Mouse (Mus musculus) hindbrain, embryonic 14.5 days (tissue): ENCODE data around the gene Nup88. TPM values are rescaled to one million over a fixed set of nuclear protein-coding genes. Genes with fewer than 3 reads are reported as not detected.

Experiments
- ATAC-seq: fragments of 200-750 bp; cut with Nextera tagmentation; 2 replicates; pipeline ENCODE4 v1.8.0; 2017; ENCODE audit warnings: moderate number of reproducible peaks, mild to moderate bottlenecking, moderate TSS enrichment, moderate library complexity; ENCODE audit not compliant: low FRiP score
- DNase-seq: peaks from one replicate; pipeline ENCODE4 v3.0.0-alpha.2; 2015; ENCODE audit warnings: low spot score
- H3K27ac ChIP-seq: fragments of 300-500 bp; sonication (generic); 2 replicates; pipeline ENCODE4 v1.5.1; 2014; ENCODE audit warnings: mild to moderate bottlenecking, moderate library complexity
- H3K27me3 ChIP-seq: fragments of 300-500 bp; sonication (generic); 2 replicates; pipeline ENCODE4 v1.6.1; 2014; ENCODE audit warnings: mild to moderate bottlenecking, low read length, mixed read lengths; ENCODE audit not compliant: control insufficient read depth, insufficient read depth
- H3K36me3 ChIP-seq: fragments of 300-500 bp; sonication (generic); replicated peaks from 2 replicates; pipeline ENCODE4 v1.6.1; 2014; ENCODE audit not compliant: control insufficient read depth, insufficient read depth
- H3K4me1 ChIP-seq: fragments of 300-500 bp; sonication (generic); replicated peaks from 2 replicates; pipeline ENCODE4 v1.6.1; 2014; ENCODE audit warnings: antibody characterized with exemption, low read length, mixed read lengths; ENCODE audit not compliant: control insufficient read depth, insufficient read depth
- H3K4me2 ChIP-seq: fragments of 300-500 bp; sonication (generic); replicated peaks from 2 replicates; pipeline ENCODE4 v1.6.1; 2014; ENCODE audit warnings: mild to moderate bottlenecking, moderate library complexity
- H3K4me3 ChIP-seq: fragments of 300-500 bp; sonication (generic); replicated peaks from 2 replicates; pipeline ENCODE4 v1.5.1; 2014; ENCODE audit warnings: mild to moderate bottlenecking, low read length
- H3K9ac ChIP-seq: fragments of 300-500 bp; sonication (generic); 2 replicates; pipeline ENCODE4 v1.6.1; 2014
- H3K9me3 ChIP-seq: fragments of 300-500 bp; sonication (generic); 2 replicates; pipeline ENCODE4 v1.6.1; 2016; ENCODE audit warnings: low read length; ENCODE audit not compliant: control insufficient read depth
- WGBS: fragments of 180-500 bp; shearing (Covaris S2); extraction: QIAGEN DNeasy Blood & Tissue Kit; methylation state at CpG from one replicate; pipeline ENCODE4 v1.1.7; 2014; 5-methylcytosine and 5-hydroxymethylcytosine counted together
- polyA plus RNA-seq: library from polyadenylated mRNA; unstranded; fragments of >200 nt; fragmentation: Nextera tagmentation; extraction: Ambion mirVana; gene quantifications from 2 replicates; pipeline ENCODE4 v1.2.1, GENCODE M21; 2014

The Nup88 gene
- polyA plus RNA-seq, 1 experiment from 2014 or later, result 117 TPM

DNA sequence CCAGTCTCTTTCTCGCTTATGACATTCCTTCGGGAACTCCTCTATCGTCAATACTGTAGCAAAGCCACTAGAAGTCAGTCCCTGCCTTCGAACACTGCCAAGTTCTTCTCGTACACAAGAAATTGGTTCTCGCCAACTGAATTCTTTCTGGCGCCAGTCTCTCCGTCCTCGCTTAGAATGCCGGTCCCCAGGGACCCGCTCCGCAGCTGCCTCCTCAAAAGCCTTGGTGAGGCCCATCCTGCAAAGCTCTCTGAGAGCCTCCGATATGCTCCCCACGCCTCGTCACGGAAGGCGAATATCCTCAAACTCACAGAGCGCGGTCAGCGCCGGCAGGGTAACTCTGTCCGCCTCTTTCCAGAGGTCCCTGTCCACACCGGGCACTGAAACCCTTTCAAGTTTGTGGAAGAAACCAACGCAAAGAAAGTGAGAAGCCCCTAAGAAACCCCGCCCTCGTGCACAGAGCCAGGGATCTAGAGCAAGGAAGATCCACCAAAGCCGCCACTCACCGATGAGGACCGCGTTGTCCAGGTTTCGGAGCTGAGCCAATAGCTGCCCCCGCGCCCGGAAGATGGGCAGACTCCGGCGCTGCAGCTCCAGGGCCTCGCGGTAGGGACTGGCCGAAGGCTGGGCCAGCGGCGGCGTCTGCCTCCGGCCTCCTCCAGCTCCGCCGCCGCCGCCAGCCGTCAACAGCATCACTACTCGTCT lies 34.0 kb upstream of the Nup88 start:
- peak; percentile 32 for DNase-seq
- peak; percentile 82 for ATAC-seq
- Histone ChIP-seq H3K4me3 (peak overlapping the region; percentile 75), H3K4me2 (peak overlapping the region; percentile 91), H3K27ac (peak overlapping the region; percentile 33), H3K9me3 (no peaks in the 10 kb centered on the region), H3K4me1 (peaks cover 18% of the 10 kb centered on the region), H3K27me3 (no peaks in the 10 kb centered on the region), H3K9ac (peak overlapping the region; percentile 72), H3K36me3 (peaks cover 39% of the 10 kb centered on the region)
- WGBS, result under 1% methylated on average over 46 of the region's 49 CpGs

DNA sequence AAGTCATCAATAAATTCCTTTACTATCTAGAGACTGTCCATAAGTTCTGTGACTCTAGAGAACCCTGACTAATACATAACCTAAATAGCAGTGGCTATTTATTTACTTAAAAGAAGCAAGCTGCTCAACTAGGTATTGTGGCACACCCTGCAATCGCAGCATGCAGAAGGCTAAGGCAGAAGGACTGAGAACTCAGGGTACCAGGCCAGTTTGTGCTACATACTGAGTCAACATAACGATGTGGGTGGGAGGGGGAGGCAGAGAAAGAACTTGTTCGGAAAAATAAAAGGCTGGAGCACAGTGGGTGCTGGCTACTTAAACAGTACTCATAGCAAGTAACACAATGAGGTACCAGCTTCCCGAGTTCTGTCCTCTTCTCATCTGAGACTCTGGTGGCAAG lies 31.4 kb upstream of the Nup88 start:
- no peak overlapping the region for H3K9ac ChIP-seq
- H3K36me3 ChIP-seq, result peaks cover 48% of the 10 kb centered on the region
- peaks cover 18% of the 10 kb centered on the region for H3K4me1 ChIP-seq
- no peak overlapping the region for H3K4me2 ChIP-seq
- H3K27me3 ChIP-seq, result no peaks in the 10 kb centered on the region
- H3K4me3 ChIP-seq, result no peak overlapping the region
- H3K27ac ChIP-seq, result no peak overlapping the region
- 88% methylated on average over 4 of the region's 4 CpGs for WGBS
- H3K9me3 ChIP-seq, result no peaks in the 10 kb centered on the region
- DNase-seq, result no peak
- no peak for ATAC-seq

DNA sequence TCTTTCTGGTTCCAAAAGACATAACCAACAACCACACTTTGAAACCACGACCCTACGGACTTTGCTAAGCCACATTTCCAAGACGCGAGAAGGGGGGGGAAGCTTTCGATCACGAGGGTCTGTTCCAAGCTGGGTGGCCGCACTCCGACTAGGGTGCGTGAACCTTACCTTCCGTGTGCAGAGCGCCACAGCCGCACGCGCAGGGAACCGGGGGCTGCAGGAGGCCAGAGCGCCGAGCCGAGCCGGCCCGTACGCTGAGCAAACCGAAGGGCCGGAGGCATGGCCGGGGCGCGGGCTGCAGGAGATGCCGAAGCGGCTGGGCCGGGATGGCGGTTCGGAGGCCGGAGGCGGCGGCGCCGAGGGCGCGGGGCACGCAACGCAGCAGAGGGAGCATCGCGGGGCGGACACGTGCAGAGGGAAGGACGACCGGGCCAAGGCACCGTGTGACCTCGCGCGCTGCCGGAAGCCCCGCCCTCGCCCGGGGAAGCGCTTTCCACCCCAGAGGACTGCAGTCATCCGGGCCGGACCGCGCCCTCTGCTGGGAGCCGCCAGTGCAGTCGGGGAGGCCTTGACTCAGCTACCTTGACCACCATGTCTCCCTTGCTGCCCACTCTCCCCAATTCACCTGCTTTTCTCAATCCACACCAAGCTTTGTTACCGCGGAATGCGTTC lies 12.9 kb upstream of the Nup88 start, which contains the start of gene C1qbp:
TSS of gene C1qbp (minus strand) at position 470 of the 672 bp plus-strand sequence.
- peaks cover 9% of the 10 kb centered on the region for H3K4me1 ChIP-seq
- peaks cover 74% of the 10 kb centered on the region for H3K36me3 ChIP-seq
- H3K27me3 ChIP-seq, result no peaks in the 10 kb centered on the region
- H3K4me2 ChIP-seq, result peak within 1 kb of the TSS; percentile 79
- H3K9me3 ChIP-seq, result no peaks in the 10 kb centered on the region
- WGBS, result 1% methylated on average over 60 of the region's 64 CpGs
- peak within 1 kb of the TSS; percentile 99 for H3K4me3 ChIP-seq
- H3K27ac ChIP-seq, result peak within 1 kb of the TSS; percentile 12
- ATAC-seq (peak; percentile 94), DNase-seq (peak; percentile 91)
- peak within 1 kb of the TSS; percentile 85 for H3K9ac ChIP-seq

DNA sequence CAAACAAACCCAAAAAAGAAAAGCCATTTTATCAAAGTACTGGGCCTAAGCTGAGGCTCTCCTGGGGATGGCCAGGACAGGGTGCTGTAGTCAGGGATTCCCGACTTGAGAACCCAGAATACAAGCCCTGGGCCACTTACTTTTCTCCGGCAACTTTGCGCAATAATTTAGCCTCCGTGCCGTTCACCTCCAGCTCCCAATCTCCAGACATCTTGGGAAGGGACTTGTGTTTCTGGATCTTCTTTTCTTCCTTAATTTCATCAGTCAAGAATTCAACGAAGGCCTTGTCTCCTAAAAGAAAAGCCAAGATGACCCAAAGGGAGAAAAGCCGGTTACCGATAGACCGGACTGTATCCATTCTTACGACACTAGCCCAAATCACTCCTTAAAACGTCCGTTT lies 12.3 kb upstream of the Nup88 start:
- Histone ChIP-seq H3K36me3 (peaks cover 74% of the 10 kb centered on the region), H3K4me1 (peaks cover 9% of the 10 kb centered on the region), H3K9ac (peak overlapping the region; percentile 85), H3K9me3 (no peaks in the 10 kb centered on the region), H3K4me3 (peak overlapping the region; percentile 99), H3K27ac (no peak overlapping the region), H3K4me2 (peak overlapping the region; percentile 79), H3K27me3 (no peaks in the 10 kb centered on the region)
- WGBS, result 8% methylated on average over 12 of the region's 12 CpGs
- ATAC-seq (no peak), DNase-seq (no peak)

DNA sequence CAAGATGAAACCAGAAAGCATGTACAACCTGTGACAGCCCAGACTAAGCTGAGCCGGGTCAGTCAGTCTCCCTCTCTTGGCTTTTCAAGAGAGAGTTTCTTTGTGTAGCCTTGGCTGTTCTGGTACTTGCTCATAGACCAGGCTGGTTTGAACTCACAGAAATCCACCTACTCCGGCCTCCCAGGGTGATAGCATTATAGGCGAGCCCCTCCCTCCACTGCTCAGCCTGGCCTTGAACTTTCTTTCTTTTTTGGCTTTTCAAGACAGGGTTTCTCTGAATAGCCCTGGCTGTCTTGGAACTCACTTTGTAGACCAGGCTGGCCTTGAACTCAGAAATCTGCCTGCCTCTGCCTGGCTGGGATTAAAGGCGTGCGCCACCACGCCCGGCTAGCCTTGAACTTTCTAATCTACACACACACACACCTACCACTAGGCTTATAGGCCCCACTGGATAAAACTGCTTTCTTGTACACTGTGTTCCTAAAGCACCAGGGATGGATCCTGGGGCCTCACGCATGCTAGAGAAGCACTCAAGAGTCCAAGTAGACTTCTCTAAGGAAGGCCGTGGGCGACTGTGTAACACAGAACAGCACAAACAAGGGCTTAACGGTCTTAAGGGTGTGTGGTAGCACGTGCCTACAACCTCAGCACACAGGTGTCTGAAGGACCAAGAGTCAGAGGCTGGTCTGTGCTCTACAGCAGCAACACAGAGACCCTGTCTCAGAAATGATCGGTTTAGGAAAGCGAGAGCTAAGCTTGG lies 11.2 kb upstream of the Nup88 start:
- Histone ChIP-seq H3K9ac (no peak overlapping the region), H3K27ac (no peak overlapping the region), H3K4me3 (no peak overlapping the region), H3K9me3 (no peaks in the 10 kb centered on the region), H3K4me1 (peaks cover 9% of the 10 kb centered on the region), H3K4me2 (no peak overlapping the region; the same call in 1 of the 2 replicates), H3K27me3 (no peaks in the 10 kb centered on the region), H3K36me3 (peaks cover 74% of the 10 kb centered on the region)
- ATAC-seq (no peak), DNase-seq (no peak)
- 94% methylated on average over 14 of the region's 14 CpGs for WGBS

DNA sequence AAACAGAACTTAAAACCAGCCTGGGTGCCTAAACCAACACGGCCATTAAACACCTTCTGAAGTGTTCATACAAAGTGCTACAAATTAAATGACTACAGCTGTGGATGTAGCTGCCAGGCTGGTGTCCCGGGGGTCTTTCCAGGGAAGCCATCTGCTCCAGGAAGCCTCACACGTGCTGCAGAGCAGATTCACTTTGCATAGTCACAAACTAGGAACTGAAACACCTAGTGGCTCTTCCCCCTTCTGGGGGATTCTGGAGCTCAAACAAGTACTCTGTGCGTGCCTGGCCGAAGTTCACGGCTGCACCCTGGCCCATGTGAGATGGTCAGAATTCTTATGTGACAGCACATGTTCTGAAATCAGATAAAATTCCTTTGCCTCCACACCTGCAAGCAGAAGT lies 10.5 kb upstream of the Nup88 start:
- Histone ChIP-seq H3K4me1 (peaks cover 9% of the 10 kb centered on the region), H3K4me2 (no peak overlapping the region), H3K9me3 (no peaks in the 10 kb centered on the region), H3K9ac (no peak overlapping the region), H3K36me3 (peaks cover 74% of the 10 kb centered on the region), H3K4me3 (no peak overlapping the region), H3K27ac (no peak overlapping the region), H3K27me3 (no peaks in the 10 kb centered on the region)
- 78% methylated on average over 6 of the region's 6 CpGs for WGBS
- ATAC-seq (no peak), DNase-seq (no peak)

DNA sequence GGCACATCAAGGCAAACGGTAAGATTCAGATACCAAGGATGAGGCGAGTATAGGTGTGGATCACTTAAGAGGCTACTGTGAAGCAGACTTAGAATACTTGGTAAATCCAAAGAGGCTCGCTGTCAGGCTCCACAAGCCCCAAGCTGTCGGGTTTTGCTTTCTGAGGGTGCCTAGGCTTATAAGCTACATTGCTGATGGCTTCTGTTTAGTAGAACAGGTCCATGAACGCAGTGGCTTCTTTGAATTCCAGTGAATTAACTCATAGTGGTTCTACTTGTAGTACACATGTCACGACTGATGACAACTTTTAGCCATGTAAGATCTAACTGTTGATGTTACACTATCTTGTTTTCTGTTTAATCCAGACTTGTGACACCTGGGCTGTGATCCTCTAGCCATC lies 7.5 kb upstream of the Nup88 start:
- no peak overlapping the region for H3K27ac ChIP-seq
- no peak overlapping the region for H3K4me2 ChIP-seq
- H3K27me3 ChIP-seq, result no peaks in the 10 kb centered on the region
- H3K4me1 ChIP-seq, result peaks cover 9% of the 10 kb centered on the region
- no peak overlapping the region for H3K4me3 ChIP-seq
- peaks cover 84% of the 10 kb centered on the region for H3K36me3 ChIP-seq
- ATAC-seq (no peak), DNase-seq (no peak)
- H3K9me3 ChIP-seq, result no peaks in the 10 kb centered on the region
- WGBS, result 90% methylated on average over 6 of the region's 6 CpGs
- no peak overlapping the region for H3K9ac ChIP-seq

DNA sequence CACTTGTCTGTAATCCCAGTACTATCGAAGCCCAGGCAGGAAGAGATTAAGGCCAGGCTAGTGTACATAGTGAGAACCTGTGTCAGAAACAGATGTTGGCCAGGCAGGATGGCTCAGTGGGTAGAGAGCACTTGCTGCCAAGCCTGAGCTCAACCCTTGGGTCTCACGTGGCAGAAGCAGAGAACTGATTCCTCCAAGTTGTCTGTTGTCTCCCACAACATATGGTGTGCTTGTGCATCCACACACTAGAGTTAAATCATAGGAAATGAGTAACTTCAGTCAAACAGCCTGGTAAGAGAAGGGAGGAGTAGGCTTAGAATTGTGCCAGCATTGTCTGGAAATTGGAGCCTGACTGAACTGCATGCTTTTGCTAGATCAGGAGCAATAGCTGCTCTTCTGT lies 5.4 kb upstream of the Nup88 start:
- Histone ChIP-seq H3K27me3 (no peaks in the 10 kb centered on the region), H3K9me3 (no peaks in the 10 kb centered on the region), H3K9ac (no peak overlapping the region), H3K36me3 (peaks cover 72% of the 10 kb centered on the region), H3K4me2 (no peak overlapping the region), H3K27ac (no peak overlapping the region), H3K4me3 (no peak overlapping the region), H3K4me1 (0 out of 2 replicates have a peak, but pooled peaks cover 4% of the 10 kb centered on the region)
- 83% methylated on average over 2 of the region's 2 CpGs for WGBS
- ATAC-seq, result no peak
- no peak for DNase-seq

DNA sequence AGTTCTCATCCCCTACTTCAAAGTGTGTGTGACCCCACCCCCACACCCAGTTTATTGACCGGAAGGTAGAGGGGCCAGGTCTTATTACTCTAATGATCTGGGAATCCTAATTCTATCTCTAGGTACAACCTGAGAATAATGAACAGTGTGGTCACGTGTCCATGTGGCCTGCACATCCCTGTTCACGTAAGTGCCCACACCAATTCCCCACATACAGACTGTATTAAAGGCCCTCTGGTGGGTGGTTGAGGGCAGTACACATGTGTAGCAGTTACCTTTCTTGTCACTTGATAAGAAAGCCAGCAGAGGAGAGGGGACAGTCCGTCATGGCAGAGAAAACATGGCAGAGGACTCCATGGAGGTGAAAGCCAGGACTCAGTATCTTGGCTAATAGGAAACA lies 4.2 kb upstream of the Nup88 start:
- Histone ChIP-seq H3K36me3 (peaks cover 60% of the 10 kb centered on the region), H3K4me1 (peaks cover 4% of the 10 kb centered on the region; the same call in 1 of the 2 replicates), H3K9me3 (no peaks in the 10 kb centered on the region), H3K27me3 (no peaks in the 10 kb centered on the region), H3K4me2 (no peak overlapping the region), H3K4me3 (no peak overlapping the region), H3K27ac (no peak overlapping the region), H3K9ac (no peak overlapping the region)
- 80% methylated on average over 4 of the region's 4 CpGs for WGBS
- ATAC-seq (no peak), DNase-seq (no peak)
